Mouse (Mus musculus) small intestine, adult 2 months (tissue): ENCODE results near the gene Syne2. TPM values are rescaled to one million over a fixed set of nuclear protein-coding genes. Genes with fewer than 3 reads are reported as not detected.
A peak's percentile ranks its signal among the peaks of the same experiment; 100 is the strongest.

Experiments used
- H3K27ac ChIP-seq: fragments of 200-500 bp; 2 replicates; pipeline ENCODE4 v1.5.1; 2012; ENCODE audit warnings: low read depth, low read length, control low read depth, inconsistent platforms; ENCODE audit not compliant: insufficient read depth
- H3K27me3 ChIP-seq: fragments of 200-500 bp; 2 replicates; pipeline ENCODE4 v1.6.1; 2012; ENCODE audit warnings: mild to moderate bottlenecking, moderate library complexity, low read length, inconsistent platforms; ENCODE audit not compliant: control insufficient read depth, insufficient read depth
- H3K36me3 ChIP-seq: fragments of 200-500 bp; 2 replicates; pipeline ENCODE4 v1.6.1; 2012; ENCODE audit warnings: mild to moderate bottlenecking, low read length, control low read depth, inconsistent platforms; ENCODE audit not compliant: control insufficient read depth, insufficient read depth
- H3K4me1 ChIP-seq: fragments of 200-500 bp; 2 replicates; pipeline ENCODE4 v1.6.1; 2012; ENCODE audit warnings: low read length, inconsistent platforms, mixed read lengths; ENCODE audit not compliant: control insufficient read depth, insufficient read depth, insufficient read length
- H3K4me3 ChIP-seq: fragments of 200-500 bp; 2 replicates; pipeline ENCODE4 v1.5.1; 2012; ENCODE audit warnings: low read depth, mild to moderate bottlenecking, control low read depth, inconsistent platforms, low read length, moderate library complexity
- CTCF ChIP-seq: fragments of 200-500 bp; IDR thresholded peaks from 2 replicates; pipeline ENCODE4 v1.5.1; 2012; ENCODE audit warnings: low read depth, mild to moderate bottlenecking, control low read depth, inconsistent platforms, low read length, moderate library complexity, mixed read lengths; ENCODE audit not compliant: insufficient replicate concordance, insufficient read length; ENCODE audit errors: extremely low read depth
- POLR2A ChIP-seq: fragments of 200-500 bp; IDR thresholded peaks from 2 replicates; pipeline ENCODE4 v1.6.1; 2012; ENCODE audit warnings: low read depth, mild to moderate bottlenecking, control low read depth, inconsistent platforms, low read length, moderate library complexity
- WGBS: fragments of 180-500 bp; shearing (Covaris S2); methylation state at CpG from one replicate; pipeline ENCODE4 v1.1.7; 2018; 5-methylcytosine and 5-hydroxymethylcytosine counted together
- polyA plus RNA-seq: library from polyadenylated mRNA; depleted of rRNA; stranded (reverse); fragments of >200 nt; gene quantifications from 2 replicates; pipeline ENCODE4 v1.2.3, GENCODE M21; 2012

The Syne2 gene
- polyA plus RNA-seq, 1 experiment: 39.8 TPM

GRCm38 (mm10) chr12:75789451-75789850 lies 28.5 kb upstream of the Syne2 start:
- 72% methylated on average over 4 of the region's 4 CpGs for WGBS
- no peak for TF ChIP-seq CTCF
- no peak for TF ChIP-seq POLR2A
- H3K4me1 ChIP-seq: no peaks in the 10 kb centered on the region

GRCm38 (mm10) chr12:75794527-75794926 lies 23.4 kb upstream of the Syne2 start:
- WGBS: 71% methylated on average over 4 of the region's 4 CpGs
- H3K27me3 ChIP-seq: no peaks in the 10 kb centered on the region
- TF ChIP-seq CTCF: no peak
- no peak for TF ChIP-seq POLR2A
- H3K4me3 ChIP-seq: no peak overlapping the region
- no peak overlapping the region for H3K27ac ChIP-seq
- no peaks in the 10 kb centered on the region for H3K4me1 ChIP-seq
- no peaks in the 10 kb centered on the region for H3K36me3 ChIP-seq

More at GRCm38 (mm10) chr12:75789451-75789850, 28.5 kb upstream of the Syne2 start:
- no peak overlapping the region for H3K27ac ChIP-seq
- no peaks in the 10 kb centered on the region for H3K27me3 ChIP-seq
- no peaks in the 10 kb centered on the region for H3K36me3 ChIP-seq
- H3K4me3 ChIP-seq: no peak overlapping the region

GRCm38 (mm10) chr12:75796510-75796909 lies 21.4 kb upstream of the Syne2 start:
- TF ChIP-seq CTCF: peak; percentile 45; the same call in 1 of the 2 replicates
- no peak for TF ChIP-seq POLR2A
- Histone ChIP-seq H3K4me3 (no peak overlapping the region), H3K27me3 (no peaks in the 10 kb centered on the region), H3K27ac (no peak overlapping the region), H3K4me1 (no peaks in the 10 kb centered on the region), H3K36me3 (no peaks in the 10 kb centered on the region)
- 78% methylated on average over 2 of the region's 2 CpGs for WGBS

- Histone ChIP-seq H3K4me3 (no peak overlapping the region), H3K27me3 (no peaks in the 10 kb centered on the region), H3K4me1 (0 out of 2 replicates have a peak, but pooled peaks cover 2% of the 10 kb centered on the region), H3K36me3 (no peaks in the 10 kb centered on the region), H3K27ac (no peak overlapping the region)
- 80% methylated on average over 4 of the region's 4 CpGs for WGBS
- TF ChIP-seq CTCF (no peak), POLR2A (no peak)
Observed at GRCm38 (mm10) chr12:75806281-75806680, 11.7 kb upstream of the Syne2 start.

- TF ChIP-seq POLR2A (no peak), CTCF (no peak)
- Histone ChIP-seq H3K36me3 (no peaks in the 10 kb centered on the region), H3K27me3 (no peaks in the 10 kb centered on the region), H3K4me1 (peaks cover 3% of the 10 kb centered on the region; the same call in 1 of the 2 replicates), H3K4me3 (no peak overlapping the region), H3K27ac (no peak overlapping the region)
- WGBS: 79% methylated on average over 2 of the region's 2 CpGs
Observed at GRCm38 (mm10) chr12:75813766-75814165, 4.2 kb upstream of the Syne2 start.

GRCm38 (mm10) chr12:75814551-75814950 lies 3.4 kb upstream of the Syne2 start:
- peaks cover 8% of the 10 kb centered on the region for H3K4me1 ChIP-seq
- no peak for TF ChIP-seq CTCF
- no peak for TF ChIP-seq POLR2A
- H3K27me3 ChIP-seq: no peaks in the 10 kb centered on the region
- H3K27ac ChIP-seq: no peak overlapping the region
- H3K36me3 ChIP-seq: no peaks in the 10 kb centered on the region
- no peak overlapping the region for H3K4me3 ChIP-seq
- 42% methylated on average over 6 of the region's 6 CpGs for WGBS

- no peak overlapping the region for H3K27ac ChIP-seq
- no peak for TF ChIP-seq CTCF
- no peak for TF ChIP-seq POLR2A
- peaks cover 10% of the 10 kb centered on the region for H3K4me1 ChIP-seq
- no peaks in the 10 kb centered on the region for H3K27me3 ChIP-seq
- 10% methylated on average over 25 of the region's 25 CpGs for WGBS
- peak overlapping the region; percentile 86 for H3K4me3 ChIP-seq
- no peaks in the 10 kb centered on the region for H3K36me3 ChIP-seq
Observed at GRCm38 (mm10) chr12:75816981-75817856, 715 bp upstream of the Syne2 start.
